Mouse (Mus musculus): ENCODE measurements around the gene Echdc2. TPM values are rescaled to one million over a fixed set of nuclear protein-coding genes. Genes with fewer than 3 reads are reported as not detected.

Echdc2 gene
- polyA plus RNA-seq, 1 experiment from 2014 or later: 25.3 TPM

GRCm38 (mm10) chr4:108161936-108162335, 3.3 kb upstream of the Echdc2 start:
- no peaks in the 10 kb centered on the region for H3K9me3 ChIP-seq (replicated peaks; ENCODE audit: control insufficient read depth, low read length)
- no peak overlapping the region for H3K4me3 ChIP-seq (ENCODE audit: low read depth, low read length)
- no peaks in the 10 kb centered on the region for H3K27me3 ChIP-seq (ENCODE audit: control insufficient read depth, insufficient read depth, low read length)
- no peak overlapping the region for H3K4me2 ChIP-seq (ENCODE audit: low read depth, low read length)
- ATAC-seq (replicated peaks; ENCODE audit: insufficient number of reproducible peaks, low FRiP score, low TSS enrichment, low read depth) (no peak), DNase-seq (ENCODE audit: low spot score) (no peak)
- 89% methylated on average over 8 of the region's 8 CpGs for WGBS
- H3K36me3 ChIP-seq (replicated peaks; ENCODE audit: control insufficient read depth, insufficient read depth, low read depth, low read length): no peaks in the 10 kb centered on the region
- no peak overlapping the region for H3K27ac ChIP-seq (replicated peaks; ENCODE audit: low read depth, low read length)
- H3K9ac ChIP-seq (replicated peaks; ENCODE audit: low read length): no peak overlapping the region
- H3K4me1 ChIP-seq (ENCODE audit: control insufficient read depth, insufficient read depth, low read length): peaks cover 3% of the 10 kb centered on the region; the same call in 1 of the 2 replicates

DNA sequence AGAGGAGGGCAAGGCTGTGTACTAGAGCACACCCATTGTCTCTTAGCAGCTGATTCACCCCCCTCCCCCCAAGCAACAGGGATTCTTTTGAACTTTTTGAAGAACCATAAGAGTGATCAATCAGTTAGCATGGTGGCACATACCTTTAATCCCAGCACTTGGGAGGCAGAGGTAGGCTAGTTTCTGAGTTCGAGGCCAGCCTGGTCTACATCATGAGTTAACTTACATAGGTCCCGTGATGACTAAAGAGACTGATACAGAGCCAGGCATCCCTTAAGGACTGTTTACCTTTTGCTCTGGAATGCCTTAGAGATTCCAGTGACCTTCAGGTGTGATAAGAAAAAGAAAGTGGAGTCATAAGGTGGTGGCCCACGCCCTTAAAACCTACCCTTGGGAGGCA, 1.9 kb upstream of the Echdc2 start:
- Histone ChIP-seq H3K4me2 (ENCODE audit: low read depth, low read length) (no peak overlapping the region), H3K4me1 (ENCODE audit: control insufficient read depth, insufficient read depth, low read length) (peaks cover 3% of the 10 kb centered on the region; the same call in 1 of the 2 replicates), H3K36me3 (replicated peaks; ENCODE audit: control insufficient read depth, insufficient read depth, low read depth, low read length) (no peaks in the 10 kb centered on the region), H3K9me3 (replicated peaks; ENCODE audit: control insufficient read depth, low read length) (no peaks in the 10 kb centered on the region), H3K27ac (replicated peaks; ENCODE audit: low read depth, low read length) (no peak overlapping the region), H3K27me3 (ENCODE audit: control insufficient read depth, insufficient read depth, low read length) (no peaks in the 10 kb centered on the region), H3K4me3 (ENCODE audit: low read depth, low read length) (no peak overlapping the region), H3K9ac (replicated peaks; ENCODE audit: low read length) (no peak overlapping the region)
- no peak for ATAC-seq (replicated peaks; ENCODE audit: insufficient number of reproducible peaks, low FRiP score, low TSS enrichment, low read depth)
- no peak for DNase-seq (ENCODE audit: low spot score)
- WGBS: 85% methylated on average over 3 of the region's 3 CpGs

DNA sequence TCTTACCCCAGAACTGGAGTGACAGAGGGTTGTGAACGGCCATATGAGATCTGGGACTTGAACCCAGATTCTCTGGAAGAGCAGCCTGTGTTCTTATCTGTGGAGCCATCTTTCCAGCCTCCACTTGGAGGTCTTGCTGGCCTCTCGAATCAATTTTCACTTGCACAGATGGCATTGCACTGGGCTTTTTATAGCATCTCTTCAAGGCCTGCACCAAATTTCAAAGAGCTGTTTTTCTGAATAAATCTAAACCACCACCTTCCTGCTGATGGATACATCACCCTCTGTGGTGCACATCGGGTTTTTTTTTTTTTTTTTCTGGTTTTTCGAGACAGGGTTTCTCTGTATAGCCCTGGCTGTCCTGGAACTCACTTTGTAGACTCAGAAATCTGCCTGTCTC, 1.6 kb downstream of the Echdc2 start:
- Histone ChIP-seq H3K9me3 (replicated peaks; ENCODE audit: control insufficient read depth, low read length) (no peaks in the 10 kb centered on the region), H3K4me3 (ENCODE audit: low read depth, low read length) (no peak overlapping the region), H3K27me3 (ENCODE audit: control insufficient read depth, insufficient read depth, low read length) (no peaks in the 10 kb centered on the region), H3K4me1 (ENCODE audit: control insufficient read depth, insufficient read depth, low read length) (peaks cover 3% of the 10 kb centered on the region; the same call in 1 of the 2 replicates), H3K27ac (replicated peaks; ENCODE audit: low read depth, low read length) (no peak overlapping the region), H3K36me3 (replicated peaks; ENCODE audit: control insufficient read depth, insufficient read depth, low read depth, low read length) (no peaks in the 10 kb centered on the region), H3K4me2 (ENCODE audit: low read depth, low read length) (no peak overlapping the region), H3K9ac (replicated peaks; ENCODE audit: low read length) (no peak overlapping the region)
- WGBS: 88% methylated on average over 4 of the region's 4 CpGs
- DNase-seq (ENCODE audit: low spot score) (no peak), ATAC-seq (replicated peaks; ENCODE audit: insufficient number of reproducible peaks, low FRiP score, low TSS enrichment, low read depth) (no peak)

DNA sequence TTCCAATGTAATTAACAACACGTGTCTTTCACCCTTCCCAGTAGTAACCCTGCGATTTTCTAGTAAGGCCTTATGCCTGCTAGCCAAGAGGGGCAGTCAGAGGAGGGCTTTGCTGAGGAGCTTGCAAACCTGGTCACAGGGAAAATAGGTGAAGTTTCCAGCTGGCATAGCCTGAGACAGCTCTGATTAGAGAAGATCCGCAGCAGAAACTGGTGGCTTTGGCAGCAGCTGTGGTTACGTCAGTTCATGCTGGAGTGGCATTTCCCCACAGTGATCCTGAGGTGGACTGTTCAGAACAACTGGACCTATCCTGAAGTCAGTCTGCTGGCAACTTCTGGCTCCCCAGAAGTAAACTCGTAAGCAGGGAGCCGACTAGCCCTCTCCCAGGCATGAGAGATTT, 2.8 kb downstream of the Echdc2 start:
- H3K27ac ChIP-seq (replicated peaks; ENCODE audit: low read depth, low read length): no peak overlapping the region
- no peak overlapping the region for H3K4me2 ChIP-seq (ENCODE audit: low read depth, low read length)
- no peaks in the 10 kb centered on the region for H3K9me3 ChIP-seq (replicated peaks; ENCODE audit: control insufficient read depth, low read length)
- H3K36me3 ChIP-seq (replicated peaks; ENCODE audit: control insufficient read depth, insufficient read depth, low read depth, low read length): no peaks in the 10 kb centered on the region
- DNase-seq (ENCODE audit: low spot score) (no peak), ATAC-seq (replicated peaks; ENCODE audit: insufficient number of reproducible peaks, low FRiP score, low TSS enrichment, low read depth) (no peak)
- WGBS: 70% methylated on average over 6 of the region's 6 CpGs
- no peak overlapping the region for H3K4me3 ChIP-seq (ENCODE audit: low read depth, low read length)
- no peak overlapping the region for H3K9ac ChIP-seq (replicated peaks; ENCODE audit: low read length)
- H3K4me1 ChIP-seq (ENCODE audit: control insufficient read depth, insufficient read depth, low read length): peaks cover 3% of the 10 kb centered on the region; the same call in 1 of the 2 replicates
- no peaks in the 10 kb centered on the region for H3K27me3 ChIP-seq (ENCODE audit: control insufficient read depth, insufficient read depth, low read length)

GRCm38 (mm10) chr4:108182278-108182677, 17.0 kb downstream of the Echdc2 start:
- 35% methylated on average over 1 of the region's 1 CpGs for WGBS
- no peak overlapping the region for H3K9ac ChIP-seq (replicated peaks; ENCODE audit: low read length)
- no peak overlapping the region for H3K27ac ChIP-seq (replicated peaks; ENCODE audit: low read depth, low read length)
- no peak overlapping the region for H3K4me3 ChIP-seq (ENCODE audit: low read depth, low read length)
- no peaks in the 10 kb centered on the region for H3K4me1 ChIP-seq (ENCODE audit: control insufficient read depth, insufficient read depth, low read length)
- no peaks in the 10 kb centered on the region for H3K27me3 ChIP-seq (ENCODE audit: control insufficient read depth, insufficient read depth, low read length)
- H3K9me3 ChIP-seq (replicated peaks; ENCODE audit: control insufficient read depth, low read length): no peaks in the 10 kb centered on the region
- ATAC-seq (replicated peaks; ENCODE audit: insufficient number of reproducible peaks, low FRiP score, low TSS enrichment, low read depth): no peak
- H3K36me3 ChIP-seq (replicated peaks; ENCODE audit: control insufficient read depth, insufficient read depth, low read depth, low read length): no peaks in the 10 kb centered on the region
- H3K4me2 ChIP-seq (ENCODE audit: low read depth, low read length): no peak overlapping the region
- no peak for DNase-seq (ENCODE audit: low spot score)

- Histone ChIP-seq H3K36me3 (replicated peaks; ENCODE audit: control insufficient read depth, insufficient read depth, low read depth, low read length) (no peaks in the 10 kb centered on the region), H3K27me3 (ENCODE audit: control insufficient read depth, insufficient read depth, low read length) (no peaks in the 10 kb centered on the region), H3K27ac (replicated peaks; ENCODE audit: low read depth, low read length) (no peak overlapping the region), H3K4me2 (ENCODE audit: low read depth, low read length) (no peak overlapping the region), H3K4me3 (ENCODE audit: low read depth, low read length) (no peak overlapping the region), H3K9ac (replicated peaks; ENCODE audit: low read length) (no peak overlapping the region), H3K4me1 (ENCODE audit: control insufficient read depth, insufficient read depth, low read length) (no peaks in the 10 kb centered on the region), H3K9me3 (replicated peaks; ENCODE audit: control insufficient read depth, low read length) (no peaks in the 10 kb centered on the region)
- 74% methylated on average over 2 of the region's 2 CpGs for WGBS
- ATAC-seq (replicated peaks; ENCODE audit: insufficient number of reproducible peaks, low FRiP score, low TSS enrichment, low read depth) (no peak), DNase-seq (ENCODE audit: low spot score) (no peak)
Observed at GRCm38 (mm10) chr4:108192821-108193323, 27.6 kb downstream of the Echdc2 start.

DNA sequence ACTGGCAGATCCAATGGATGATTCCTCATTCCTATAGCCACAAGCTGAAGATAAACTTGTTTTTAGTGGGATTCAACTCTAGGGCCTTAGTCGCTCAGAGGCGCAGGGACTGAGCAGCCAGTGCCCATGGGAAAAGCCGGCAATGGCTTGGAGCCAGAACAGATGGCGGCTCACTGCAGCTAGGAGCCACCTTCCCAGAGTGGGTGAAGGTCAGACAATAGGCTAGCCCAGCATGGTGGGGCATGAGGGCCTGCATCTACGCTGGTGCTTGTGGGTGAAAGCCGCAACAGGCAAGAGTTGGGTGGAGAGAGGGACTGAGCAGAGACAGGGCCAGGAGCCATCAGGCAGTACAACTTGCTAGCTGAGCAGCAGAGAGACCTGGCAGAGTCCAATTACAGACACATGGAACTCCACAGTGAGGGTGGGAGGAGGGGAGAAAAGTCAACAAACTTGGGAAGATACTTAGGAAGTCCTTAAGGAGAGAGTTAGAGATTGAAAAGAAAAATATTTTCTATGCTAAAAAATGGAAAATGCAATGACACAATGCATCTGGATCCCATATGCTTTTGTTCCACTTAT, 31.1 kb downstream of the Echdc2 start:
- Histone ChIP-seq H3K27ac (replicated peaks; ENCODE audit: low read depth, low read length) (no peak overlapping the region), H3K27me3 (ENCODE audit: control insufficient read depth, insufficient read depth, low read length) (no peaks in the 10 kb centered on the region), H3K9ac (replicated peaks; ENCODE audit: low read length) (no peak overlapping the region), H3K36me3 (replicated peaks; ENCODE audit: control insufficient read depth, insufficient read depth, low read depth, low read length) (no peaks in the 10 kb centered on the region), H3K4me2 (ENCODE audit: low read depth, low read length) (no peak overlapping the region), H3K4me3 (ENCODE audit: low read depth, low read length) (no peak overlapping the region), H3K4me1 (ENCODE audit: control insufficient read depth, insufficient read depth, low read length) (no peaks in the 10 kb centered on the region), H3K9me3 (replicated peaks; ENCODE audit: control insufficient read depth, low read length) (no peaks in the 10 kb centered on the region)
- ATAC-seq (replicated peaks; ENCODE audit: insufficient number of reproducible peaks, low FRiP score, low TSS enrichment, low read depth) (no peak), DNase-seq (ENCODE audit: low spot score) (peak; percentile 27)
- WGBS: 55% methylated on average over 6 of the region's 6 CpGs

- H3K27ac ChIP-seq (replicated peaks; ENCODE audit: low read depth, low read length): no peak overlapping the region
- 67% methylated on average over 2 of the region's 2 CpGs for WGBS
- no peaks in the 10 kb centered on the region for H3K9me3 ChIP-seq (replicated peaks; ENCODE audit: control insufficient read depth, low read length)
- no peak overlapping the region for H3K4me3 ChIP-seq (ENCODE audit: low read depth, low read length)
- no peak overlapping the region for H3K9ac ChIP-seq (replicated peaks; ENCODE audit: low read length)
- H3K4me1 ChIP-seq (ENCODE audit: control insufficient read depth, insufficient read depth, low read length): no peaks in the 10 kb centered on the region
- DNase-seq (ENCODE audit: low spot score) (no peak), ATAC-seq (replicated peaks; ENCODE audit: insufficient number of reproducible peaks, low FRiP score, low TSS enrichment, low read depth) (no peak)
- H3K36me3 ChIP-seq (replicated peaks; ENCODE audit: control insufficient read depth, insufficient read depth, low read depth, low read length): no peaks in the 10 kb centered on the region
- H3K4me2 ChIP-seq (ENCODE audit: low read depth, low read length): no peak overlapping the region
- H3K27me3 ChIP-seq (ENCODE audit: control insufficient read depth, insufficient read depth, low read length): no peaks in the 10 kb centered on the region
Observed at GRCm38 (mm10) chr4:108199236-108199635, 34.0 kb downstream of the Echdc2 start.

Data from embryonic facial prominence, embryonic 11.5 days (tissue).